27 mouse cellular contexts compared by ENCODE assay signal in genomic region chr11:7152371-7152770, GRCm38 (mm10). TPM values are rescaled to one million over a fixed set of nuclear protein-coding genes. Genes with fewer than 3 reads are reported as not detected.
"Had no signal": no experiment of that assay in that cellular context is flagged by ENCODE, and none has a peak within 500 bp of the region (broad histone marks: within the 10 kb centered on the region; RNA-seq: fewer than 3 reads in every experiment).

No protein-coding gene starts in this region.

- ATAC-seq: hindbrain, embryonic 16.5 days; inflammation-experienced regulatory T-cells, adult 6 months; intestine, embryonic 15.5 days had no signal

- H3K4me1 ChIP-seq: heart, embryonic 12.5 days; intestine, embryonic 15.5 days; limb, embryonic 15.5 days had no signal

- H3K27ac ChIP-seq: gastrocnemius, adult 2 months; heart, embryonic 10.5 days; hindbrain, embryonic 10.5 days; hindbrain, embryonic 12.5 days; hindbrain, embryonic 14.5 days; intestine, embryonic 15.5 days; kidney, embryonic 15.5 days; limb, embryonic 13.5 days; limb, embryonic 15.5 days had no signal

- H3K36me3 ChIP-seq: heart, embryonic 12.5 days; hindbrain, embryonic 12.5 days; intestine, embryonic 15.5 days; kidney, embryonic 15.5 days; limb, embryonic 13.5 days; limb, embryonic 15.5 days had no signal

- H3K9ac ChIP-seq: heart, embryonic 12.5 days; hindbrain, embryonic 12.5 days; hindbrain, embryonic 14.5 days; intestine, embryonic 15.5 days; kidney, embryonic 15.5 days; limb, embryonic 13.5 days; limb, embryonic 15.5 days had no signal

- DNase-seq: gastrocnemius, adult 2 months; gastrocnemius, postnatal 10 days; gastrocnemius, postnatal 25 days; heart, adult 18-20 months; heart, postnatal 10 days; heart, postnatal 4 days; layer of hippocampus, adult 9-11 months; layer of hippocampus, postnatal 36 days; left cerebral cortex, postnatal 4 days; lung, adult 18-20 months had no signal

- H3K27me3 ChIP-seq: hindbrain, embryonic 12.5 days; intestine, embryonic 15.5 days; kidney, embryonic 15.5 days; limb, embryonic 13.5 days; limb, embryonic 15.5 days had no signal

- H3K9me3 ChIP-seq: heart, embryonic 10.5 days; heart, embryonic 12.5 days; hindbrain, embryonic 10.5 days; hindbrain, embryonic 12.5 days; intestine, embryonic 15.5 days; kidney, embryonic 15.5 days; limb, embryonic 13.5 days; limb, embryonic 15.5 days had no signal

- H3K4me3 ChIP-seq: gastrocnemius, adult 2 months; heart, embryonic 10.5 days; heart, embryonic 12.5 days; hindbrain, embryonic 10.5 days; hindbrain, embryonic 12.5 days; intestine, embryonic 15.5 days; kidney, embryonic 15.5 days; limb, embryonic 13.5 days; limb, embryonic 15.5 days had no signal

- H3K4me2 ChIP-seq: heart, embryonic 12.5 days; hindbrain, embryonic 12.5 days; hindbrain, embryonic 14.5 days; intestine, embryonic 15.5 days; kidney, embryonic 15.5 days; limb, embryonic 13.5 days; limb, embryonic 15.5 days had no signal

RNA-seq across cellular contexts. Expression of gene Gm11985, which starts 36.0 kb away (rescaled TPM):
- polyA plus RNA-seq: frontal cortex, adult 2 months; heart, embryonic 12.5 days; heart, embryonic 14.5 days; heart, embryonic 16.5 days; hindbrain, embryonic 10.5 days; hindbrain, embryonic 12.5 days; hindbrain, embryonic 14.5 days; hindbrain, embryonic 16.5 days; inflammation-experienced regulatory T-cells, adult 6 months; intestine, embryonic 15.5 days; kidney, embryonic 15.5 days; kidney, postnatal 0 days; large intestine, adult 2 months; limb, embryonic 11.5 days; limb, embryonic 15.5 days had no signal

RNA-seq across cellular contexts. Expression of gene Igfbp1, which starts 45.2 kb away (rescaled TPM):
- polyA plus RNA-seq: heart, embryonic 14.5 days; hindbrain, embryonic 14.5 days; inflammation-experienced regulatory T-cells, adult 6 months had no signal
